Mouse (Mus musculus): ENCODE results near the gene Gm20721.

DNA sequence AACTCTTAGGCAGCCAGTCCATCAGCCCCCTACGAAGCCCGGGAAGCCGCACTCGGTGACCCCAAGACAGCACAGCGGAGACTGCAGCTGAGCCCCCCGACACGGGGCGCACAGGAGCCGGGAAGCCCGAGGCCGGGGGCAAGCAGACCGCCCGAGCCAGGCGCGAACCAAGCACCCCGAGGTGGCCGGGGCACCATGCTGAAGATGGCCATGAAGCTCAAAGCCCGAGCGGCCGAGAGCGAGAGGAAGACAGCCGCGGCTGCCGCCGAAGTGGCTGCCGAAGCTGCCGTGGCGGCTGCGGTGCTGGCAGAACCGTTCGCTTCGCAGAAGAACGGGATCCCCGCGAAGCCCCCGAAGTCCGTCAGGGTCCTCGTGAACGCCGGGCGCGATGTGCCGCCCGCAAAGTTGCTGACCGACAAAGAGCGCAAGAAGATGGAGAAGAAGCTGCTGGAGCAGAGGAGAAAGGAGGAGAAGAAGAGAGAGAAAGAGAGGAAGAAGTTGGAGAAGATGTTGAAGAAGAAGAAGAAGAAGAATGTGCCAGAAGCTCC, 18.1 kb downstream of the Gm20721 start:
- TF ChIP-seq POLR2A (IDR thresholded peaks at IDR 0.05; ENCODE audit: low read depth, low read length) (no peak), CTCF (conservative IDR thresholded peaks at IDR 0.05; ENCODE audit: insufficient read depth, insufficient read length, low read depth, low read length) (no peak)

Data from kidney, adult 2 months (tissue).